Mouse (Mus musculus) liver, postnatal 0 days (tissue): Measurements from ENCODE around the gene Zfp935.
"Not testable (repeated sequence)": the region's sequence is repeated elsewhere in the genome, so short reads cannot be mapped to it uniquely, and the experiment has no call there.

Experiments
- CTCF ChIP-seq: sonication (generic); IDR thresholded peaks from 2 replicates; pipeline ENCODE4 v1.5.1; 2016; ENCODE audit warnings: antibody characterized with exemption, low read depth
- EP300 ChIP-seq: IDR thresholded peaks from 2 replicates; pipeline ENCODE4 v1.6.1; 2016; ENCODE audit warnings: antibody characterized with exemption, low read depth, mild to moderate bottlenecking

GRCm38 (mm10) chr13:62530129-62530528 is 28.2 kb downstream of the Zfp935 start:
- not testable (repeated sequence) for TF ChIP-seq CTCF, EP300
